10 mouse cellular contexts compared by ENCODE assay signal in genomic region chr13:97825801-97826576, GRCm38 (mm10).
DNase-seq lines count a peak whose midpoint lies in the region; ATAC-seq and TF ChIP-seq lines count a peak whose summit lies in the region.
"Had no signal": no experiment of that assay in that cellular context is flagged by ENCODE, and none has a peak within 500 bp of the region (broad histone marks: within the 10 kb centered on the region; RNA-seq: fewer than 3 reads in every experiment).

No protein-coding gene starts in this region.

- H3K36me3 ChIP-seq in kidney, postnatal 0 days (ENCODE audit: insufficient read depth, low read length): no peaks in the 10 kb centered on the region
- H3K36me3 ChIP-seq in forebrain, embryonic 14.5 days (ENCODE audit: control insufficient read depth, insufficient read depth, low read length): no peaks in the 10 kb centered on the region
- no peaks in the 10 kb centered on the region for H3K36me3 ChIP-seq in limb, embryonic 12.5 days
- H3K36me3 ChIP-seq in neural tube, embryonic 15.5 days: no peaks in the 10 kb centered on the region
- no peaks in the 10 kb centered on the region for H3K36me3 ChIP-seq in liver, embryonic 12.5 days

- ATAC-seq in kidney, postnatal 0 days (replicated peaks; ENCODE audit: low FRiP score, low read depth): no peak
- ATAC-seq in forebrain, embryonic 14.5 days: no peak
- ATAC-seq in limb, embryonic 12.5 days (ENCODE audit: insufficient number of reproducible peaks, insufficient read depth, low FRiP score, low TSS enrichment, low read depth): no peak
- peak; percentile 60 for ATAC-seq in neural tube, embryonic 15.5 days (ENCODE audit: low FRiP score)
- no peak for ATAC-seq in liver, embryonic 12.5 days

- peaks cover 14% of the 10 kb centered on the region; the same call in 1 of the 2 replicates for H3K4me1 ChIP-seq in kidney, postnatal 0 days (replicated peaks; ENCODE audit: insufficient read depth, low read length)
- peaks cover 29% of the 10 kb centered on the region for H3K4me1 ChIP-seq in forebrain, embryonic 14.5 days (ENCODE audit: control insufficient read depth, insufficient read depth, low read length)
- peaks cover 28% of the 10 kb centered on the region for H3K4me1 ChIP-seq in limb, embryonic 12.5 days (replicated peaks)
- peaks cover 41% of the 10 kb centered on the region for H3K4me1 ChIP-seq in neural tube, embryonic 15.5 days
- peaks cover 5% of the 10 kb centered on the region; the same call in 1 of the 2 replicates for H3K4me1 ChIP-seq in liver, embryonic 12.5 days

- 22% methylated on average over 22 of the region's 22 CpGs for WGBS in kidney, postnatal 0 days
- WGBS in forebrain, embryonic 14.5 days: 14% methylated on average over 22 of the region's 22 CpGs
- 25% methylated on average over 22 of the region's 22 CpGs for WGBS in limb, embryonic 12.5 days
- 32% methylated on average over 22 of the region's 22 CpGs for WGBS in neural tube, embryonic 15.5 days
- 69% methylated on average over 22 of the region's 22 CpGs for WGBS in liver, embryonic 12.5 days (ENCODE audit: insufficient replicate concordance)

- no peak for TF ChIP-seq CTCF in kidney, postnatal 0 days (IDR thresholded peaks at IDR 0.05; ENCODE audit: low read depth)

- no peaks in the 10 kb centered on the region for H3K9me3 ChIP-seq in kidney, postnatal 0 days (replicated peaks; ENCODE audit: low read length)
- no peaks in the 10 kb centered on the region for H3K9me3 ChIP-seq in forebrain, embryonic 14.5 days (replicated peaks; ENCODE audit: control insufficient read depth, low read length)
- H3K9me3 ChIP-seq in limb, embryonic 12.5 days: no peaks in the 10 kb centered on the region
- H3K9me3 ChIP-seq in neural tube, embryonic 15.5 days (replicated peaks): no peaks in the 10 kb centered on the region
- H3K9me3 ChIP-seq in liver, embryonic 12.5 days (replicated peaks): no peaks in the 10 kb centered on the region

- H3K4me2 ChIP-seq in kidney, postnatal 0 days (ENCODE audit: low read length): peak overlapping the region; percentile 29
- peak overlapping the region; percentile 0; the same call in 1 of the 2 replicates for H3K4me2 ChIP-seq in forebrain, embryonic 14.5 days (ENCODE audit: low read length)
- peak overlapping the region; percentile 37 for H3K4me2 ChIP-seq in limb, embryonic 12.5 days
- peak overlapping the region; percentile 67; the same call in 1 of the 2 replicates for H3K4me2 ChIP-seq in neural tube, embryonic 15.5 days
- H3K4me2 ChIP-seq in liver, embryonic 12.5 days: no peak overlapping the region

- peak; percentile 25 for DNase-seq in kidney, postnatal 0 days (ENCODE audit: low spot score)
- DNase-seq in kidney, adult 11 months: no peak
- peak; percentile 64 for DNase-seq in forebrain, embryonic 14.5 days (ENCODE audit: low spot score)
- DNase-seq in thymus, postnatal 0 days (ENCODE audit: low spot score): no peak
- DNase-seq in spleen, postnatal 14 days (ENCODE audit: low spot score in 2 of 2): no peak
- DNase-seq: lung, adult 2 months had no signal

- H3K9ac ChIP-seq in kidney, postnatal 0 days (ENCODE audit: low read depth, low read length): no peak overlapping the region
- H3K9ac ChIP-seq in forebrain, embryonic 14.5 days (ENCODE audit: low read length): no peak overlapping the region
- H3K9ac ChIP-seq in limb, embryonic 12.5 days (replicated peaks): no peak overlapping the region; the same call in 1 of the 2 replicates
- no peak overlapping the region for H3K9ac ChIP-seq in neural tube, embryonic 15.5 days (replicated peaks)
- H3K9ac ChIP-seq in liver, embryonic 12.5 days: no peak overlapping the region

- H3K27me3 ChIP-seq in kidney, postnatal 0 days (ENCODE audit: insufficient read depth, low read length): no peaks in the 10 kb centered on the region
- H3K27me3 ChIP-seq in forebrain, embryonic 14.5 days (replicated peaks; ENCODE audit: control insufficient read depth, insufficient read depth, low read length): no peaks in the 10 kb centered on the region
- peaks cover 6% of the 10 kb centered on the region; the same call in 1 of the 2 replicates for H3K27me3 ChIP-seq in limb, embryonic 12.5 days
- no peaks in the 10 kb centered on the region for H3K27me3 ChIP-seq in neural tube, embryonic 15.5 days (replicated peaks)
- H3K27me3 ChIP-seq in liver, embryonic 12.5 days (replicated peaks): peaks cover 6% of the 10 kb centered on the region; the same call in 1 of the 2 replicates
- H3K27me3 ChIP-seq: CH12.LX had no signal

- H3K27ac ChIP-seq in kidney, postnatal 0 days: no peak overlapping the region
- peak overlapping the region; percentile 56; the same call in 1 of the 2 replicates for H3K27ac ChIP-seq in forebrain, embryonic 14.5 days (ENCODE audit: low read depth, low read length)
- 0 out of 2 replicates have a peak overlapping the region, but pooled peaks have one; percentile 35 for H3K27ac ChIP-seq in limb, embryonic 12.5 days
- H3K27ac ChIP-seq in neural tube, embryonic 15.5 days (replicated peaks): peak overlapping the region; percentile 67
- H3K27ac ChIP-seq in liver, embryonic 12.5 days: no peak overlapping the region

- no peak overlapping the region for H3K4me3 ChIP-seq in kidney, postnatal 0 days (replicated peaks; ENCODE audit: low read depth, low read length)
- H3K4me3 ChIP-seq in forebrain, embryonic 14.5 days (ENCODE audit: low read depth, low read length): no peak overlapping the region
- H3K4me3 ChIP-seq in limb, embryonic 12.5 days (replicated peaks): no peak overlapping the region
- H3K4me3 ChIP-seq in neural tube, embryonic 15.5 days (replicated peaks): no peak overlapping the region
- H3K4me3 ChIP-seq in liver, embryonic 12.5 days: no peak overlapping the region

Comparison
In these comparisons a context has a peak if more than half of its experiments do, and no peak if none do; other contexts are left out.
1. DNase-seq: peak in kidney, postnatal 0 days (single experiment) and forebrain, embryonic 14.5 days (single experiment); none in kidney, adult 11 months (single experiment), thymus, postnatal 0 days (single experiment) and spleen, postnatal 14 days (0 of 2).
2. H3K27ac ChIP-seq: peak in forebrain, embryonic 14.5 days (single experiment), limb, embryonic 12.5 days (single experiment) and neural tube, embryonic 15.5 days (single experiment); none in kidney, postnatal 0 days (single experiment) and liver, embryonic 12.5 days (single experiment).